Mouse (Mus musculus): Measurements from ENCODE around the gene Map2k4.

GRCm38 (mm10) chr11:65728906-65729305 is 59.2 kb downstream of the Map2k4 start:
- TF ChIP-seq POLR2A (IDR thresholded peaks at IDR 0.05; ENCODE audit: low read depth, low read length) (no peak), CTCF (IDR thresholded peaks at IDR 0.05; ENCODE audit: extremely low read depth, insufficient read depth, insufficient read length, insufficient replicate concordance) (no peak)

All from spleen, adult 2 months (tissue).